Mouse (Mus musculus) kidney, embryonic 14.5 days (tissue): ENCODE results near the gene Ttc4. TPM values are rescaled to one million over a fixed set of nuclear protein-coding genes. Genes with fewer than 3 reads are reported as not detected.

Source experiments
- ATAC-seq: fragments of 200-750 bp; cut with Nextera tagmentation; 2 replicates; pipeline ENCODE4 v1.8.0; 2017; ENCODE audit warnings: moderate number of reproducible peaks, mild to moderate bottlenecking, moderate TSS enrichment, moderate library complexity; ENCODE audit not compliant: low FRiP score, low TSS enrichment
- H3K27ac ChIP-seq: fragments of 300-500 bp; sonication (generic); 2 replicates; pipeline ENCODE4 v1.5.1; 2014; ENCODE audit warnings: low read depth, mild to moderate bottlenecking, low read length, moderate library complexity, mixed read lengths
- H3K27me3 ChIP-seq: fragments of 300-500 bp; sonication (generic); 2 replicates; pipeline ENCODE4 v1.6.1; 2014; ENCODE audit warnings: mild to moderate bottlenecking, low read length; ENCODE audit not compliant: control insufficient read depth, insufficient read depth
- H3K36me3 ChIP-seq: fragments of 300-500 bp; sonication (generic); 2 replicates; pipeline ENCODE4 v1.6.1; 2014; ENCODE audit warnings: low read length, mixed read lengths; ENCODE audit not compliant: control insufficient read depth, insufficient read depth
- H3K4me1 ChIP-seq: fragments of 300-500 bp; sonication (generic); 2 replicates; pipeline ENCODE4 v1.6.1; 2014; ENCODE audit warnings: low read length, mixed read lengths; ENCODE audit not compliant: control insufficient read depth, insufficient read depth
- H3K4me2 ChIP-seq: fragments of 300-500 bp; sonication (generic); replicated peaks from 2 replicates; pipeline ENCODE4 v1.6.1; 2014; ENCODE audit warnings: low read depth, mild to moderate bottlenecking, low read length
- H3K4me3 ChIP-seq: fragments of 300-500 bp; sonication (generic); 2 replicates; pipeline ENCODE4 v1.5.1; 2014; ENCODE audit warnings: mild to moderate bottlenecking, low read length
- H3K9ac ChIP-seq: fragments of 300-500 bp; sonication (generic); 2 replicates; pipeline ENCODE4 v1.6.1; 2014; ENCODE audit warnings: low read depth, mild to moderate bottlenecking, low read length, moderate library complexity
- H3K9me3 ChIP-seq: fragments of 300-500 bp; sonication (generic); 2 replicates; pipeline ENCODE4 v1.6.1; 2016; ENCODE audit warnings: low read length; ENCODE audit not compliant: control insufficient read depth
- WGBS: fragments of 180-500 bp; shearing (Covaris S2); extraction: QIAGEN DNeasy Blood & Tissue Kit; methylation state at CpG from one replicate; pipeline ENCODE4 v1.1.7; 2014; 5-methylcytosine and 5-hydroxymethylcytosine counted together
- polyA plus RNA-seq: library from polyadenylated mRNA; unstranded; fragments of >200 nt; fragmentation: Nextera tagmentation; extraction: Ambion mirVana; gene quantifications from 2 replicates; pipeline ENCODE4 v1.2.1, GENCODE M21; 2014

The Ttc4 gene
- polyA plus RNA-seq, 1 experiment from 2014 or later, result 90.5 TPM

DNA sequence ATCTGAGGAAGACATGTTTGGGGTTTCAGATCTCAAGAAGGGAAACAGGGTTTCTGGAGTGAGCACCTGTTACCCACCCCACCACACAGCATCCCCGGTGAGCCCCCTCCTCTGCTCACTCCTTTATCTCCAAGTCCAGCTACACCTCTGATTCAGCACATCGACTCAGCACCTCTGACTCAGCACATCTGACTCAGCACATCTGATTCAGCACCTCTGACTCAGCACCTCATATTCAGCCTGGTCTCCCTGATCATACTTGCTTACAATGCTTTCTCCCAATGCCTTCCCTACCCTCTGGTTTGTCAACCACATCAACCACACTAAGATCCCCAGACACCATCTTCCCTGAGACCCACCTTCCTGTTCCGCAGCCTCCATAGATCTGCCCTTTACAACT is 65.2 kb downstream of the Ttc4 start:
- no peak for ATAC-seq
- Histone ChIP-seq H3K9ac (no peak overlapping the region), H3K36me3 (no peaks in the 10 kb centered on the region), H3K27ac (no peak overlapping the region), H3K4me2 (no peak overlapping the region), H3K27me3 (no peaks in the 10 kb centered on the region), H3K4me3 (no peak overlapping the region), H3K4me1 (peaks cover 6% of the 10 kb centered on the region; the same call in 1 of the 2 replicates), H3K9me3 (no peaks in the 10 kb centered on the region)
- 80% methylated on average over 3 of the region's 3 CpGs for WGBS

DNA sequence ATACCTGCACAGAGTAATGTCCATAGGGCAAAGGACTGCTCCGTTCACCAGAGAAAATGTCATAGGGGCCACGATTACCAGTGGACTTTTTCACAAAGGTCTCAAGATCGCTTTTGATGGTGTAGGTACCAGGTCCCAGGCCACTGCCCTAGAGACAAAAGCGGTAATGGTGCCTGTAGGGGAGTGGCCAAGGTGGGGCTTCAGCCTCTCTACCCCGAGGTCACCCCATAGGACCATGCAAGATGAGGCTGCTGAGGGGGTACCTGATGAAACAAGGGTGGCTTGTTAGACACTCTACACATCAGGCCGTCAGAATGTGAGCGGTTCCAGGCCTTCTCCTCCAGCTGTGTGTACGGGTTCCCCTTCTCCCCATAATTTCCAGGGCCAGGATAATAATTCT is 65.6 kb downstream of the Ttc4 start:
- Histone ChIP-seq H3K9me3 (no peaks in the 10 kb centered on the region), H3K4me1 (peaks cover 6% of the 10 kb centered on the region; the same call in 1 of the 2 replicates)
- 81% methylated on average over 8 of the region's 8 CpGs for WGBS

More for the DNA sequence above, 65.6 kb downstream of the Ttc4 start:
- Histone ChIP-seq H3K36me3 (no peaks in the 10 kb centered on the region), H3K27me3 (no peaks in the 10 kb centered on the region), H3K27ac (no peak overlapping the region), H3K9ac (no peak overlapping the region), H3K4me2 (no peak overlapping the region), H3K4me3 (no peak overlapping the region)
- ATAC-seq, result no peak

Other genes starting within 250 kb of the Ttc4 start
- 5.4 and 9.0 TPM in 2 replicates for gene Pcsk9, start 214.6 kb downstream of the Ttc4 start, polyA plus RNA-seq
- gene Bsnd, start 186.7 kb downstream of the Ttc4 start, polyA plus RNA-seq, result 2.1 and 4.8 TPM in 2 replicates
- gene Dhcr24, start 117.9 kb downstream of the Ttc4 start, polyA plus RNA-seq, result 21.4 and 29.5 TPM in 2 replicates
- gene Lexm, start 61.7 kb downstream of the Ttc4 start, polyA plus RNA-seq, result not detected in 2 replicates
- 4.6 and 5.7 TPM in 2 replicates for gene Ttc22, start 56.5 kb downstream of the Ttc4 start, polyA plus RNA-seq
- 10.9 and 14.0 TPM in 2 replicates for gene Pars2, start 27.9 kb downstream of the Ttc4 start, polyA plus RNA-seq
- 0.29 and 0.47 TPM in 2 replicates for gene Mroh7, start 52.0 kb upstream of the Ttc4 start, polyA plus RNA-seq
- gene Fam151a, start 54.9 kb upstream of the Ttc4 start, polyA plus RNA-seq, result 3.6 and 4.5 TPM in 2 replicates
- gene Acot11, start 126.1 kb upstream of the Ttc4 start, polyA plus RNA-seq, result 1.4 and 2.2 TPM in 2 replicates
- 81.5 and 118 TPM in 2 replicates for gene Ssbp3, start 231.8 kb upstream of the Ttc4 start, polyA plus RNA-seq